Comparison of ENCODE assay signal across 18 mouse cellular contexts in the genomic region with DNA sequence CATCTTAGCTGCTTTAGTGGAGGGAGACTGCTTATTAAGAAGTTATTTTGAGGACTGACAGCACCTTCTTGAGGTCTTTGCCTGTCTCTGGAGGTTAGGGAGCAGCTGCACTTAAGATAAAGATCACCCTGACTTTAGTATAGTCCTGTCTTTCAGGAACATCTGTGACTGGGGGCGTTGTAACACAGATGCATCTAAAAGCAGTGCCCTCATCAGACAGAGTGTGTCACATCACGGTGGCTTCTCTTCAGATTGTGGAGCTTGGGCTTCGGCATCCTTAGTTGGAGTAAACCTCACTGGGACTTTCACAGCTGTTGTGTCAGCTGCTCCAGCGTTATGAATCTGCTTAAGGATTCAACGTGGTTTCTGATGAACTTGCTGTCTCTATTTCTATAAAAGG. TPM values are rescaled to one million over a fixed set of nuclear protein-coding genes. Genes with fewer than 3 reads are reported as not detected.
A peak's percentile ranks its signal among the peaks of the same experiment; 100 is the strongest.
DNase-seq lines count a peak whose midpoint lies in the region; ATAC-seq and TF ChIP-seq lines count a peak whose summit lies in the region.
"Had no signal": no experiment of that assay in that cellular context is flagged by ENCODE, and none has a peak within 500 bp of the region (broad histone marks: within the 10 kb centered on the region; RNA-seq: fewer than 3 reads in every experiment).

No protein-coding gene starts in this region.

- no peak overlapping the region for H3K4me2 ChIP-seq in liver, embryonic 14.5 days (ENCODE audit: low read depth)
- no peak overlapping the region for H3K4me2 ChIP-seq in liver, embryonic 12.5 days
- peak overlapping the region; percentile 58 for H3K4me2 ChIP-seq in myocyte (ENCODE audit: low read depth)
- H3K4me2 ChIP-seq: embryonic facial prominence, embryonic 13.5 days; hindbrain, embryonic 14.5 days; liver, embryonic 11.5 days; midbrain, embryonic 12.5 days; neural tube, embryonic 12.5 days; stomach, embryonic 15.5 days had no signal

- no peak overlapping the region for H3ac ChIP-seq in myocyte (ENCODE audit: control insufficient read depth, insufficient read length)

- no peaks in the 10 kb centered on the region for H3K9me3 ChIP-seq in liver, embryonic 14.5 days (ENCODE audit: control insufficient read depth, low read length)
- no peaks in the 10 kb centered on the region for H3K9me3 ChIP-seq in liver, embryonic 12.5 days (replicated peaks)
- H3K9me3 ChIP-seq: embryonic facial prominence, embryonic 13.5 days; forebrain, embryonic 10.5 days; midbrain, embryonic 12.5 days; neural tube, embryonic 12.5 days; stomach, embryonic 15.5 days had no signal

- H3K27me3 ChIP-seq in liver, embryonic 14.5 days (ENCODE audit: control insufficient read depth, insufficient read depth, low read length) = no peaks in the 10 kb centered on the region
- no peaks in the 10 kb centered on the region for H3K27me3 ChIP-seq in liver, embryonic 12.5 days (replicated peaks)
- H3K27me3 ChIP-seq in myocyte (ENCODE audit: control insufficient read depth, insufficient read depth, insufficient read length) = no peaks in the 10 kb centered on the region
- H3K27me3 ChIP-seq: embryonic facial prominence, embryonic 13.5 days; midbrain, embryonic 12.5 days; neural tube, embryonic 12.5 days; stomach, embryonic 15.5 days had no signal

- no peak for DNase-seq in liver, embryonic 14.5 days (ENCODE audit: low read depth in 3 of 3, low spot score in 3 of 3)
- DNase-seq in brain, embryonic 14.5 days (ENCODE audit: low read depth) = peak; percentile 20
- DNase-seq in thymus, postnatal 36 days = peak; percentile 7 to 23
- DNase-seq in cerebellum, adult 18-20 months = no peak
- no peak for DNase-seq in lung, adult 2 months
- DNase-seq: kidney, adult 2 months; kidney, postnatal 25 days had no signal

- no peaks in the 10 kb centered on the region for H3K79me2 ChIP-seq in myocyte (ENCODE audit: control insufficient read depth, insufficient read depth)

- H3K4me3 ChIP-seq in liver, embryonic 14.5 days (ENCODE audit: insufficient read depth in 1 of 2, low read depth in 2 of 2, low read length in 2 of 2) = no peak overlapping the region
- no peak overlapping the region for H3K4me3 ChIP-seq in liver, embryonic 12.5 days
- no peak overlapping the region for H3K4me3 ChIP-seq in myocyte
- H3K4me3 ChIP-seq in lung, adult 2 months (replicated peaks; ENCODE audit: extremely low read depth, low read depth, low read length) = no peak overlapping the region
- H3K4me3 ChIP-seq: embryonic facial prominence, embryonic 13.5 days; forebrain, embryonic 10.5 days; midbrain, embryonic 12.5 days; neural tube, embryonic 12.5 days; stomach, embryonic 15.5 days had no signal

- TF ChIP-seq POLR2A in brain, embryonic 14.5 days (IDR thresholded peaks at IDR 0.05; ENCODE audit: borderline replicate concordance, extremely low read depth, insufficient read depth, insufficient read length, poor library complexity, severe bottlenecking) = no peak
- no peak for TF ChIP-seq POLR2A in myocyte (IDR thresholded peaks at IDR 0.05; ENCODE audit: insufficient read length, low read depth)
- no peak for TF ChIP-seq POLR2A in lung, adult 2 months (IDR thresholded peaks at IDR 0.05; ENCODE audit: borderline replicate concordance, extremely low read depth, low read depth, low read length)

- no peak overlapping the region for H3K9ac ChIP-seq in liver, embryonic 14.5 days (replicated peaks)
- no peak overlapping the region for H3K9ac ChIP-seq in liver, embryonic 12.5 days
- H3K9ac ChIP-seq: embryonic facial prominence, embryonic 13.5 days; hindbrain, embryonic 14.5 days; midbrain, embryonic 12.5 days; neural tube, embryonic 12.5 days; stomach, embryonic 15.5 days had no signal

- H3K27ac ChIP-seq in liver, embryonic 14.5 days = no peak overlapping the region
- no peak overlapping the region for H3K27ac ChIP-seq in liver, embryonic 12.5 days
- H3K27ac ChIP-seq: embryonic facial prominence, embryonic 13.5 days; forebrain, embryonic 10.5 days; hindbrain, embryonic 14.5 days; midbrain, embryonic 12.5 days; neural tube, embryonic 12.5 days; stomach, embryonic 15.5 days had no signal

- no peak for TF ChIP-seq CTCF in liver, embryonic 14.5 days (IDR thresholded peaks at IDR 0.05; ENCODE audit: low read depth)
- TF ChIP-seq CTCF in brain, embryonic 14.5 days (IDR thresholded peaks at IDR 0.05; ENCODE audit: borderline replicate concordance, extremely low read depth, insufficient read depth, insufficient read length) = no peak
- TF ChIP-seq CTCF in lung, adult 2 months (IDR thresholded peaks at IDR 0.05; ENCODE audit: insufficient read depth, low read length) = no peak

- no peaks in the 10 kb centered on the region for H3K36me3 ChIP-seq in liver, embryonic 14.5 days (replicated peaks; ENCODE audit: control insufficient read depth, insufficient read depth, low read depth)
- no peaks in the 10 kb centered on the region for H3K36me3 ChIP-seq in liver, embryonic 12.5 days
- no peaks in the 10 kb centered on the region for H3K36me3 ChIP-seq in myocyte (ENCODE audit: control insufficient read depth, insufficient read depth)
- H3K36me3 ChIP-seq: embryonic facial prominence, embryonic 13.5 days; forebrain, embryonic 10.5 days; midbrain, embryonic 12.5 days; neural tube, embryonic 12.5 days; stomach, embryonic 15.5 days had no signal

- 22% methylated on average over 5 of the region's 5 CpGs for WGBS in liver, embryonic 14.5 days (ENCODE audit: insufficient replicate concordance)
- 32% methylated on average over 5 of the region's 5 CpGs for WGBS in liver, embryonic 12.5 days (ENCODE audit: insufficient replicate concordance)
- 56% methylated on average over 5 of the region's 5 CpGs for WGBS in lung, adult 2 months

- peak; percentile 26; the same call in 1 of the 2 replicates for ATAC-seq in liver, embryonic 14.5 days (ENCODE audit: insufficient read depth)
- no peak for ATAC-seq in liver, embryonic 12.5 days
- ATAC-seq: activated CD4-positive, CD25-positive, alpha-beta regulatory T cell, adult 4 months; lung, postnatal 0 days had no signal

- no peak for TF ChIP-seq EP300 in liver, embryonic 14.5 days (IDR thresholded peaks at IDR 0.05; ENCODE audit: low read depth)

- no peaks in the 10 kb centered on the region for H3K4me1 ChIP-seq in liver, embryonic 14.5 days (replicated peaks; ENCODE audit: control insufficient read depth in 2 of 2, insufficient read depth in 2 of 2, low read length in 1 of 2)
- 0 out of 2 replicates have a peak, but pooled peaks cover 4% of the 10 kb centered on the region for H3K4me1 ChIP-seq in liver, embryonic 12.5 days
- H3K4me1 ChIP-seq in lung, adult 2 months (ENCODE audit: control insufficient read depth, insufficient read depth, low read length) = no peaks in the 10 kb centered on the region; the same call in 1 of the 2 replicates
- H3K4me1 ChIP-seq: embryonic facial prominence, embryonic 13.5 days; neural tube, embryonic 12.5 days; stomach, embryonic 15.5 days had no signal

TF ChIP-seq in myocyte, 11 proteins besides CTCF, POLR2A, EP300 and RAD21:
- TF ChIP-seq MYOG (IDR thresholded peaks at IDR 0.05; ENCODE audit: control insufficient read depth in 1 of 3, insufficient read depth in 1 of 3, insufficient read length in 2 of 3, low read depth in 2 of 3) = peak; percentile 61 to 91 (median 89)
- no peak for TF ChIP-seq POLR2AphosphoS2 (IDR thresholded peaks at IDR 0.05; ENCODE audit: insufficient read length, low read depth)
- no peak for TF ChIP-seq CEBPB (IDR thresholded peaks at IDR 0.05; ENCODE audit: insufficient read depth, poor library complexity, severe bottlenecking)
- TF ChIP-seq MAX (IDR thresholded peaks at IDR 0.05; ENCODE audit: low read depth) = no peak
- no peak for TF ChIP-seq E2F4 (IDR thresholded peaks at IDR 0.05; ENCODE audit: insufficient read depth)
- no peak for TF ChIP-seq USF1 (IDR thresholded peaks at IDR 0.05; ENCODE audit: low read depth)
- peak; percentile 31 for TF ChIP-seq TCF3 (IDR thresholded peaks at IDR 0.05; ENCODE audit: insufficient read length, low read depth)
- TF ChIP-seq REST (IDR thresholded peaks at IDR 0.05; ENCODE audit: insufficient read depth, insufficient read length) = no peak
- no peak for TF ChIP-seq SRF (IDR thresholded peaks at IDR 0.05; ENCODE audit: control insufficient read depth, insufficient read length, low read depth)
- TF ChIP-seq TCF12 (IDR thresholded peaks at IDR 0.05; ENCODE audit: insufficient read depth, poor library complexity, severe bottlenecking) = peak; percentile 74
- peak in 2 of 3 experiments; percentile 81 to 83 for TF ChIP-seq MYOD1 (IDR thresholded peaks at IDR 0.05; ENCODE audit: control insufficient read depth in 1 of 3, insufficient read length in 2 of 3, low read depth in 2 of 3)

RNA-seq across cellular contexts. Expression of a gene that starts 26.5 kb away (rescaled TPM):
- 42.6 and 47.8 TPM in 2 replicates for polyA plus RNA-seq in liver, embryonic 14.5 days (2012; rRNA removed)
- polyA plus RNA-seq in liver, embryonic 14.5 days (2014; fragmentation: Nextera tagmentation; extraction: Ambion mirVana) = 58.5 and 65.2 TPM in 2 replicates
- polyA plus RNA-seq in liver, embryonic 12.5 days (2016; fragmentation: Nextera tagmentation; extraction: Ambion mirVana) = 98.7 and 105 TPM in 2 replicates
- polyA plus RNA-seq in brain, embryonic 14.5 days (2012; rRNA removed) = 42.2 and 49.7 TPM in 2 replicates
- polyA plus RNA-seq in myocyte (2012; fragmentation: generic; extraction: Trizol) = 81.5 TPM
- 103 and 125 TPM in 2 replicates for polyA plus RNA-seq in lung, adult 2 months (2012; rRNA removed)

Comparison
In these comparisons a context has a peak if more than half of its experiments do, and no peak if none do; other contexts are left out.
1. DNase-seq: peak in brain, embryonic 14.5 days (single experiment) and thymus, postnatal 36 days (2 of 2); none in liver, embryonic 14.5 days (0 of 3), cerebellum, adult 18-20 months (0 of 2) and lung, adult 2 months (single experiment).